Mouse (Mus musculus) spleen, postnatal 14 days (tissue): ENCODE measurements around the gene Lypd4.
"Not testable (repeated sequence)": the region's sequence is repeated elsewhere in the genome, so short reads cannot be mapped to it uniquely, and the experiment has no call there.

Experiments
- DNase-seq, 2 experiments: peaks; one replicate each; pipeline ENCODE4 v3.0.0; 2021 to 2022; ENCODE audit warnings: low spot score in 2 of 2

Gene Lypd4

DNA sequence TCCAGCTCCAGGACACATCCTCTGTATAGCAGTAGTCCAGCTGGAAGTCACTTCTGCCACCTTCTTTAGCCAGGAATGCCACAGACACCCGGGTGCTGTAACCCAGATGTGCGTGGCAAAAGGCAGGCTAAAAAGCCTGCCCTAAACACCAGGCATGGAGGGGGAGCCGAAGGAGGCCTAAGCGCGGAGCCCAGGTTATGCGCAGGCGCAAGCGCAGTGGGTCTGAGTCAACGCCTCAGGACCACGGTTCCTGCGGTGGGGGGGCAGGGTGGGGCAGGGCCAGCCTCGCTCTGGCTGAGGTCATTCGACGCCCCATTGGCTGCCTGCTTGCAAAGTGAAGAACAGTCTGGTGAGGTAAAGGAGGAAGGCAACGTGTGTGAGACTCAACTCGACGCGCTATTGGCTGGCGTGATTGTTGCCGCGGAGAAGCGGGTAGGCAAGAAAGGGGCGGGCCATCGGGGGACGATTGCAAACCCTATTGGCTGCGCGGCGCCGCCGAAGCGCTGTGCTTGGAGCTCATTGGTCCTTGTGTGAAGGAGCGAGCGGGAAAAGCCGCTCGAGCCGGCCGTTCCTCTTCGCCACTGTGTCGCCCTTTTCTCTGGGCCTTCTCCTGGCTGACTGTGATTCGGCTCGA lies at the start of gene Lypd4, which contains the start of gene Dmrtc2:
TSS of gene Lypd4 (minus strand) at position 410 of the 634 bp plus-strand sequence.
TSS of gene Dmrtc2 (plus strand) at position 526 of the 634 bp plus-strand sequence.
- DNase-seq, result no peak

DNA sequence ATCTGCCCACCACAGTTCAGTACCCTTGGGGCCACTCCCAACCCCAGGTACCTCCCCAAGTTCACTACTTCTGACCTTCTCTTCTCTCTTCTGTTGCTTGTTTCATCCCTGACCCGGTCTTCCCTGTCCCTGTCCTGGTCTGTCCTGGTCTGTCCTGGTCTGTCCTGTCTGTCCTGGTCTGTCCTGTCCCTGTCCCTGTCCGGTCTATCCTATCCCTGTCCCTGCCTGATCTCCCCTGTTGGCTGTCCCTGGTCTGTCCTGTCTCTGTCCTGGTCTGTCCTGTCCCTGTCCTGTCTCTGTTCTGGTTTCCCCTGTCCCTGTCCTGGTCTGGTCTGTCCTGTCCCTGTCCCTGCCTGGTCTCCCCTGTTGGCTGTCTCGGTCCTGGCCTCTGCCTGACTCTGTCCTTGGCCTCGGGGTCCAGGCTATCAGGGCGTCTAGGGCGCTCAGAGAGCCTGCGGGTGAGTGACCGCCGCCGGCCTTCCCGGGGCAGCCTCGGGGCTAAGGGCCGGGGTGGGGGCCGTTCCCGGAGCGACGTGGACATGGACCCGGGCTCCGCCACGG lies 49.1 kb upstream of the Lypd4 start:
- DNase-seq, result no peak

DNA sequence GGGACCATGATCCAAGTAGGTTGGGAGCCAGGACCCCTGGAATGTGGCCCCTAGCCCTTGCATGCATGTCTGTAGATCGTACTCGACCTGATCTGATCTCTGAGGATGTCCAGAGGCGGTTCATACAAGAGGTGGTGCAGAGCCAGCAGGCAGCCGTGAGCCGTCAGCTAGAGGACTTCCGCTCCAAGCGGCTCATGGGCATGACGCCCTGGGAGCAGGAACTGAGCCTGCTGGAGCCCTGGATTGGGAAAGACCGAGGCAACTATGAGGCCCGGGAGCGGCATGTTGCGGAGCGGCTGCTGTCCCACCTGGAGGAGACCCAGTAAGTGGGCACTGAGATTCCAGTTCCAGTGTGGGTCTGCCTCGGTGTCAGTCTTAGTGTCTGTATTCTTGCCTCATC lies 42.7 kb upstream of the Lypd4 start:
- DNase-seq, result no peak

- peak in 1 of 2 experiments; percentile 36 for DNase-seq
Measured at GRCm38 (mm10) chr7:24907211-24907748, 37.5 kb upstream of the Lypd4 start.

- no peak for DNase-seq
Measured at GRCm38 (mm10) chr7:24906551-24906950, 36.8 kb upstream of the Lypd4 start.

DNA sequence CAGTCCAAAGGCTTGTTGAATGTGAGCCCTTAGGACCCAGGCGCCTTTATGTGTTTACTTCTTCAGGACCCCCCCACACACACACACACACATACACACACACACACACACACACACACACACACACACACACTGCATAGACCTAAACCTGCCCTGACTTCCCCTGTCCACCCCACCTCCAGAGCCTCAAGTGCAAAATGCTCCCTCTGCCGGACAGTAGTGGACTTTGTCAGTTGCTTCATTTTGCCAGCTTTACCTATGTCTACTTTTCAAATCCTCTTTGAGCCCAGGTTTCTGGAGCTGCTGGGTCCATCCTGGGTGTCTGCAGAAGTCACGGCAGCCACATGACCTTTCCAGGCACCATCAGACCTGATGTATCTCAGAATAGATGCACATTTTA lies 35.2 kb upstream of the Lypd4 start:
- DNase-seq, result peak; percentile 56 to 75

DNA sequence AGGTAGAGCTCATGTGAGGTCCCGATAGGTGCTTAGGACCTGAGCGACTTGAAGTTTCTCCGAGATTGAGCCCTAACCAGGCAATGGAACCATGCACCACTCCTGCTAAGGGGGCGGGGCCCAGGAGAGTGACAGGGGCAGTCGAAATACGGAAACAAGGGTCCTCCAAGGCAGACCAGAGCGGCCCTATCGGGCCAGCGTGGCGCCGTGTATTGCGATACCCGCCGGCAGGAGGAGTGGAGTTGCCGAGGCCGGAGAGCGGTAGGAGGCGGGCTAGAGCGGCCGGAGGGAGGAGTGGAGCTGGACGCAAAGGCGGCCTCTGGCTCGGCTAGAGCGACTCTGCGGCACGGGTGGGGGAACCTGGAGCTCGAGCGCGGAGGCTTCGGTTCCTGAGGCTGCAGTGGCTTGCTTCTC lies 34.3 kb upstream of the Lypd4 start:
- DNase-seq, result peak; percentile 95 to 96

GRCm38 (mm10) chr7:24903444-24903825 lies 33.7 kb upstream of the Lypd4 start:
- DNase-seq, result no peak

GRCm38 (mm10) chr7:24902630-24903443 lies 33.1 kb upstream of the Lypd4 start, which contains the start of gene Arhgef1:
Gene Arhgef1 (plus strand): TSS chr7:24902912.
- DNase-seq, result peak; percentile 66 to 72

GRCm38 (mm10) chr7:24902264-24902629 lies 32.5 kb upstream of the Lypd4 start:
- no peak for DNase-seq

GRCm38 (mm10) chr7:24901842-24902241 lies 32.1 kb upstream of the Lypd4 start:
- no peak for DNase-seq

- DNase-seq, result no peak
Measured at GRCm38 (mm10) chr7:24901114-24901513, 31.4 kb upstream of the Lypd4 start.

DNA sequence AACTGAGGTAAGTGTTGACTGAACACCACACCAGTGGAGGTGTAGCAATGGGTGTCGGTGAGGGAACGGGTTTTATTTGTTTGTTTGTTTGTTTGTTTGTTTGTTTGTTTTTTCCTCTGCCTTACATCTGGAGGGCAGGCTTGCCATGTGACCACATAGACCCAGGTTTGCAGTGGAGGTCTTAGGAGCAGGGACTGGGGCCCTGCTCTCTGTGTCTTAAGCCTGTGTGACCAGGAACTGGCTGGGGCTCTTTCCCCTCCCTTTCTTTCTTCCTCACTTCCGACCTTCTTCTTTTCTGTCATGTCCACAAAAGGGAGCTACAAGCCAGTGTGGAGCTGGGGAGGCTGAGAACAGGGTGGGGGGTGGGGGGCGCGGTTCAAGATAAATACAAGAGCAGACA lies 28.2 kb upstream of the Lypd4 start:
- no peak for DNase-seq

DNA sequence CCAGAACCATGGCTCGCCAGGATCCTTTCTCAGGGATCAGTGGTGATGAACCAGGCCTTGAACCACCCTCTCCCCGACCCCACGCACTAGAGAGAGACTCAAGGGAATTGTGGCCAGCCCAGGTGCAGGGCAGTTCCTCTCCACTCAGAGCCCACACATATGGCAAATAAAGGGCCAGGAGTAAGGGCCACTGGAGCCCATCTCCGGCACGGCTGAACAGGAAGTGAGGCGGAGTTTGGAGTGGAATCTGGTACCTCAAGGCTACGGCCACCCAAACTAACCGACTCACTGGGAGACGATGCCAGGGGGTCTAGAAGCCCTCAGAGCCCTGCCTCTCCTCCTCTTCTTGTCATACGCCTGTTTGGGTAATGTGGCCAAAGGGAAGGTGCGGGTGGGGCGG lies 27.5 kb upstream of the Lypd4 start, which contains the start of gene Cd79a:
TSS of gene Cd79a (plus strand) at position 158 of the 400 bp plus-strand sequence.
- DNase-seq, result peak; percentile 51 to 69

DNA sequence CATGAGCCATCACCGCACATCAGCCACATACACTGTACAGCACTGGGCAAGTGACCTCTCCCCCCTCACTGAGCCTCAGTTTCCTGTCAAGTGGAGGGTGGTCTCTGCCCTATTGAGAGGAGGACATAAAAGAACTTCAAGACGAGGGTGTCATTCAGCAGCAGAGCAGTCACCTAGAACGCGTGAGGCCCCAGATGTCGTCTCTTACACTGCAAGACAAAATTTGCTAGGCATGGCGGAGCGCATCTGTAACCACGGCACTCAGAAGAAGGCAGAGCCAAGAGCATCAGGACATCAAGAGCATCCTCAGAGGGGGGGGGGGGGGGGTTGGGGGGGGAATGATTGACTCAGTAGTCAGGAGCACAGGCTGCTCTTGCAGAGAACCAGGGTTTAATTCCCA lies 26.5 kb upstream of the Lypd4 start:
- DNase-seq, result no peak

DNA sequence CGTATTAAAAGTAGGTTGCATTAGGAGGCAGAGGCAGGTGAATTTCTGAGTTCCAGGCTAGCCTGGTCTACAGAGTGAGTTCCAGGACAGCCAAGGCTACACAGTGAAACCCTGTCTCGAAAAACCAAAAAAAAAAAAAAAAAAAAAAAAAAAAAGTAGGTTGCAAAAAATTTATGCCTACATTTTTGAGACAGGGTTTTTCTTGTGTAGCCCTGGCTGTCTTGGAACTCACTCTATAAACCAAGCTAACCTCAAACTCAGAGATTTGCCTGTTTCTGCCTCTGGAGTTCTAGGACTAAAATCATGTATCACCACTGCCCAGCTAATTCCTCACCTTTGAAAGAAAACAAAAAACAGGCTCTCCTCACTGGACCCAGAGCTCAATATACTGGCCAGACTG lies 26.0 kb upstream of the Lypd4 start:
- DNase-seq, result not testable (repeated sequence)

- DNase-seq, result no peak
Measured at GRCm38 (mm10) chr7:24892125-24892583, 22.4 kb upstream of the Lypd4 start.

DNA sequence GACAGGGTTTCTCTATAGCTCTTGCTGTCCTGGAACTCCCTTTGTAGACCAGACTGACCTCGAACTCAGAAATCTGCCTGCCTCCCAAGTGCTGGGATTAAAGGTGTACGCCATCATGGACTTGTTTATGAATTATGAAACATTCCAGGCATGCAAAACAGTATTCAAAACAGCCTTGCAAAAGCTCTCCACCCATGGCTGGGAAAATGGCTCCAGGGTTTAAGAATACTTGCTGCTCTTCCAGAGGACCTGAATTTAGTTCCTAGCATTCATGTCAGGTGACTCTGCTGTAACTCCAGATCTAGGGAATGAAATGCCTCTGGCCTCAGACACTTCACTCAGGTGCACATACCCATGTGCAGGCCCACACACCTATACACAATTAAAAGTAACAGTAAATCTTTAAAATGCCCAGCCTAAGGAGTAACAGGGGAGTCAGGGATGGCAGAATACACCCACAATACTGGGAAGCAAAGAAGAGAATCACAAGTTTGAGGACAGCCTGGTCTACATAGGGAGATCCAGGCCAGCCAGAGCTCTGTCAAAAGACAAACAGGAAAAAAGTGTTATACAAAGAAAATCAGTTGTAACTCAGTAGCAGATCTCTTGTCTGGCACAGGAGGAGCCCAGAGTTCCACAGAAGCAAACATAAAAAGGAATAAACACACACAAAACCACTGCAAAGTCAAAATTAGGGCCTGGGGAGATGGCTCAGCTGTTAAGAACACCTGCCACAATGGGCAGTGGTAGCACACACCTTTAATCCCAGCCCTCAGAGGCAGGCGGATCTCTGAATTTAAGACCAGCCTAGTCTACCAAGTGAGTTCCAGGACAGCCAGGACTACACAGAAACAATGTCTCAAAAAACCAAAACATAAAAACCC lies 21.7 kb upstream of the Lypd4 start:
- DNase-seq, result no peak

GRCm38 (mm10) chr7:24890281-24891216 lies 20.8 kb upstream of the Lypd4 start:
- peak; percentile 51 to 66 for DNase-seq
